ENCODE assay signal across 27 mouse cellular contexts in genomic region chr19:20511971-20512370, GRCm38 (mm10). TPM values are rescaled to one million over a fixed set of nuclear protein-coding genes. Genes with fewer than 3 reads are reported as not detected.
"Had no signal": no experiment of that assay in that cellular context is flagged by ENCODE, and none has a peak within 500 bp of the region (broad histone marks: within the 10 kb centered on the region; RNA-seq: fewer than 3 reads in every experiment).

No protein-coding gene starts in this region.

- H3K27ac ChIP-seq: embryonic facial prominence, embryonic 10.5 days; embryonic facial prominence, embryonic 12.5 days; embryonic facial prominence, embryonic 13.5 days; embryonic facial prominence, embryonic 15.5 days; forebrain, embryonic 10.5 days; forebrain, embryonic 12.5 days; forebrain, embryonic 13.5 days; forebrain, embryonic 15.5 days; gastrocnemius, adult 2 months; heart, adult 2 months had no signal

- H3K4me1 ChIP-seq: embryonic facial prominence, embryonic 10.5 days; forebrain, embryonic 12.5 days; forebrain, embryonic 13.5 days; forebrain, embryonic 15.5 days had no signal

- H3K9ac ChIP-seq: embryonic facial prominence, embryonic 12.5 days; embryonic facial prominence, embryonic 13.5 days; embryonic facial prominence, embryonic 15.5 days; forebrain, embryonic 12.5 days; forebrain, embryonic 13.5 days; forebrain, embryonic 15.5 days; forebrain, postnatal 0 days had no signal

- H3K4me2 ChIP-seq: embryonic facial prominence, embryonic 12.5 days; embryonic facial prominence, embryonic 13.5 days; embryonic facial prominence, embryonic 15.5 days; forebrain, embryonic 12.5 days; forebrain, embryonic 13.5 days; forebrain, embryonic 15.5 days had no signal

- H3K36me3 ChIP-seq: embryonic facial prominence, embryonic 10.5 days; embryonic facial prominence, embryonic 12.5 days; embryonic facial prominence, embryonic 13.5 days; embryonic facial prominence, embryonic 15.5 days; forebrain, embryonic 10.5 days; forebrain, embryonic 12.5 days; forebrain, embryonic 15.5 days had no signal

- H3K27me3 ChIP-seq: embryonic facial prominence, embryonic 12.5 days; embryonic facial prominence, embryonic 13.5 days; embryonic facial prominence, embryonic 15.5 days; forebrain, embryonic 12.5 days; forebrain, embryonic 13.5 days; forebrain, embryonic 15.5 days had no signal

- H3K4me3 ChIP-seq: embryonic facial prominence, embryonic 10.5 days; embryonic facial prominence, embryonic 12.5 days; embryonic facial prominence, embryonic 13.5 days; embryonic facial prominence, embryonic 15.5 days; erythroblast, embryonic 14.5 days; forebrain, embryonic 10.5 days; forebrain, embryonic 12.5 days; forebrain, embryonic 13.5 days; forebrain, embryonic 15.5 days; gastrocnemius, adult 2 months; heart, adult 2 months had no signal

- H3K9me3 ChIP-seq: embryonic facial prominence, embryonic 10.5 days; embryonic facial prominence, embryonic 12.5 days; embryonic facial prominence, embryonic 13.5 days; embryonic facial prominence, embryonic 15.5 days; forebrain, embryonic 10.5 days; forebrain, embryonic 12.5 days; forebrain, embryonic 13.5 days; forebrain, embryonic 15.5 days had no signal

- DNase-seq: cerebellum, adult 9-10 months; cerebellum, adult 9-11 months; cerebellum, postnatal 10 days; cerebellum, postnatal 14 days; cerebellum, postnatal 25 days; cerebellum, postnatal 36 days; embryo, embryonic 11 days; forebrain, postnatal 0 days; gastrocnemius, adult 2 months; gastrocnemius, postnatal 10 days; gastrocnemius, postnatal 14 days; gastrocnemius, postnatal 25 days; gastrocnemius, postnatal 36 days; heart, adult 11 months; heart, adult 18-20 months; heart, adult 2 months had no signal

- ATAC-seq: forebrain, embryonic 13.5 days; forebrain, embryonic 14.5 days; forebrain, embryonic 15.5 days; forebrain, embryonic 16.5 days; forebrain, postnatal 0 days had no signal

RNA-seq across cellular contexts. Expression of gene Aldh1a1, which starts 19.5 kb away (rescaled TPM):
- polyA plus RNA-seq: erythroblast, embryonic 14.5 days had no signal
